Mouse (Mus musculus) cortical plate, adult 2 months (tissue): ENCODE measurements at regions not wholly inside any gene's neighbourhood (a gene's known extent, or its start where the extent isn't known, plus 50 kb on each side); places are given as distances from the start of the nearest gene placed in this dataset.

Experiments used
- CTCF ChIP-seq: fragments of 200-500 bp; IDR thresholded peaks from 2 replicates; pipeline ENCODE4 v1.5.1; 2011; ENCODE audit warnings: mild to moderate bottlenecking, control low read depth, low read length; ENCODE audit not compliant: insufficient read depth; ENCODE audit errors: extremely low read depth
- POLR2A ChIP-seq: fragments of 200-500 bp; IDR thresholded peaks from 2 replicates; pipeline ENCODE4 v1.6.1; 2011; ENCODE audit warnings: mild to moderate bottlenecking, low read length, control low read depth; ENCODE audit not compliant: insufficient read depth; ENCODE audit errors: extremely low read depth

DNA sequence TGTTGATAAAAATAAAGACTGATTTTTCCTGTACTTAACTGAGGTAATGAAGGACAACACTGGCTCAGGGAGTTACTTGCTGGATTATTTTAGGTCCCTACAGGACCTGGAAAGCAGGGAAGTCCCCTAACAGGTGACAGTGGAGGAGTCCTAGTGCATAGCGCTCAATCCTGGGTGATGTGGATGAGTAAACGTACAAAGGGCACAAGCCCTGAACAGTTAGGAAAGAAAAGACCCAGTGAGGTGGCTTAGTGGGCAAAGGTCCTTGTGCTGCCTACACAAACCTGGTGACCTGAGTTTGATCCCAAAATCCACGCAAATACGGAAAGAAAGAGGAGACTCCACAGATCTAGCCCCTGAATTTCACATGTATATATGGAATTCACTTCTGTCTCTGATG lies 99.1 kb downstream of the Hes1 start:
- no peak for TF ChIP-seq POLR2A
- TF ChIP-seq CTCF = no peak
